Mouse (Mus musculus) liver, embryonic 13.5 days (tissue): Measurements from ENCODE around the gene Borcs8. TPM values are rescaled to one million over a fixed set of nuclear protein-coding genes. Genes with fewer than 3 reads are reported as not detected.

Experiments
- ATAC-seq: fragments of 200-750 bp; cut with Nextera tagmentation; 2 replicates; pipeline ENCODE4 v1.8.0; 2017; ENCODE audit warnings: low read depth, mild to moderate bottlenecking, moderate number of reproducible peaks, moderate library complexity
- DNase-seq: peaks from one replicate; pipeline ENCODE4 v3.0.0; 2022
- H3K27ac ChIP-seq: fragments of 300-500 bp; sonication (generic); 2 replicates; pipeline ENCODE4 v1.5.1; 2015; ENCODE audit warnings: moderate library complexity, mild to moderate bottlenecking, inconsistent platforms
- H3K27me3 ChIP-seq: fragments of 300-500 bp; sonication (generic); 2 replicates; pipeline ENCODE4 v1.6.1; 2015; ENCODE audit warnings: mild to moderate bottlenecking, inconsistent platforms
- H3K36me3 ChIP-seq: fragments of 300-500 bp; sonication (generic); 2 replicates; pipeline ENCODE4 v1.6.1; 2015; ENCODE audit warnings: mild to moderate bottlenecking, inconsistent platforms
- H3K4me1 ChIP-seq: fragments of 300-500 bp; sonication (generic); replicated peaks from 2 replicates; pipeline ENCODE4 v1.6.1; 2015; ENCODE audit warnings: inconsistent platforms
- H3K4me2 ChIP-seq: fragments of 300-500 bp; sonication (generic); 2 replicates; pipeline ENCODE4 v1.6.1; 2015; ENCODE audit warnings: inconsistent platforms, mild to moderate bottlenecking, moderate library complexity
- H3K4me3 ChIP-seq: fragments of 300-500 bp; sonication (generic); replicated peaks from 2 replicates; pipeline ENCODE4 v1.5.1; 2015; ENCODE audit warnings: mild to moderate bottlenecking, inconsistent platforms
- H3K9ac ChIP-seq: fragments of 300-500 bp; sonication (generic); 2 replicates; pipeline ENCODE4 v1.6.1; 2015; ENCODE audit warnings: mild to moderate bottlenecking, inconsistent platforms
- H3K9me3 ChIP-seq: fragments of 300-500 bp; sonication (generic); replicated peaks from 2 replicates; pipeline ENCODE4 v1.6.1; 2016; ENCODE audit warnings: inconsistent platforms
- WGBS: fragments of 180-500 bp; shearing (Covaris S2); methylation state at CpG from one replicate; pipeline ENCODE4 v1.1.7; 2015; ENCODE audit not compliant: insufficient replicate concordance; 5-methylcytosine and 5-hydroxymethylcytosine counted together
- polyA plus RNA-seq: library from polyadenylated mRNA; unstranded; fragments of >200 nt; fragmentation: Nextera tagmentation; extraction: Ambion mirVana; gene quantifications from 2 replicates; pipeline ENCODE4 v1.2.1, GENCODE M21; 2015

Borcs8 gene
- polyA plus RNA-seq, 1 experiment from 2014 or later = 25.8 TPM

DNA sequence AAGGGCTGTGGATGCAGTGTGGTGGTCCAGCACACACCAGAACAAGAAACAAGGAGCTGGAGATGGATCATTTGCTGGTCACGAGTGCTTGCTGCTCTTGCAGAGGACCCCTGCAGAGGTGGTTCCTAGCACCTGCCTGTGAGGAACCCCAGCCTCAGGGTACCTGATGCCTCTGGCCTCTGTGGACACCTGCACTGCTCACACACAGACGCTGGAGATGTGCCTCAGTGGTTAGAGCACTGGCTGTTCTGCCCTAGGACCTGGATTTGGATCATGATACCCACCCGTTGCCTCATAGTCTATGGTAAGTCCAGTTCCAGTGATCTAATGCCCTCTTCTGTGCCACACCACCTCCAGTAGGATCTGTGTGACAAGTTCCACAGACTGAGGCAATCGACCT lies 2.7 kb upstream of the Borcs8 start:
- Histone ChIP-seq H3K9me3 (no peaks in the 10 kb centered on the region), H3K4me3 (no peak overlapping the region)
- WGBS = 77% methylated on average over 4 of the region's 4 CpGs

DNA sequence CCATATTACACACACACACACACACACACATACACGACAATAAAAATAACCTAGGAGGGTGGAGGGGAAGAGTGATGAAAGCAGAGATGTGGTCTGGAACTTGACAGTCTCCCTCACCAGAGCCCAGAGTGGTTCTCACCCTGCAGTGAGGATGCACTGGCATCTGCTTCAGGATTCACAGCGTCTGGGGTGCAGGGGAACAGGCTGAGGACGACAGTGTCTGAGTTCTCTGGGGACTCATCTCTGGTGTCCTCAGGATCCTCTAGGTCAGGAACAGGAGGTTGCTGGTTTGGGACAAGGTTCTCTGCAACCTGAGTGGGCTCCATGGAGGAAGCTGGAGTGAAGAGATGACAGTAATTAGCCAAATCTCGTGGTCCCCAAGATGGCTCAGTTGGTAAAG lies 1.4 kb upstream of the Borcs8 start:
- Histone ChIP-seq H3K27ac (peak overlapping the region; percentile 84; the same call in 1 of the 2 replicates), H3K9me3 (no peaks in the 10 kb centered on the region), H3K27me3 (no peaks in the 10 kb centered on the region), H3K4me3 (peak overlapping the region; percentile 87), H3K4me2 (peak overlapping the region; percentile 79), H3K4me1 (peaks cover 47% of the 10 kb centered on the region), H3K36me3 (peaks cover 50% of the 10 kb centered on the region), H3K9ac (peak overlapping the region; percentile 80)
- DNase-seq (no peak), ATAC-seq (no peak)
- 71% methylated on average over 4 of the region's 4 CpGs for WGBS

More for the DNA sequence above, 2.7 kb upstream of the Borcs8 start:
- no peak overlapping the region for H3K4me2 ChIP-seq
- H3K36me3 ChIP-seq = peaks cover 46% of the 10 kb centered on the region
- peaks cover 60% of the 10 kb centered on the region for H3K4me1 ChIP-seq
- no peak overlapping the region for H3K27ac ChIP-seq
- ATAC-seq (no peak), DNase-seq (no peak)
- H3K27me3 ChIP-seq = no peaks in the 10 kb centered on the region
- no peak overlapping the region for H3K9ac ChIP-seq

DNA sequence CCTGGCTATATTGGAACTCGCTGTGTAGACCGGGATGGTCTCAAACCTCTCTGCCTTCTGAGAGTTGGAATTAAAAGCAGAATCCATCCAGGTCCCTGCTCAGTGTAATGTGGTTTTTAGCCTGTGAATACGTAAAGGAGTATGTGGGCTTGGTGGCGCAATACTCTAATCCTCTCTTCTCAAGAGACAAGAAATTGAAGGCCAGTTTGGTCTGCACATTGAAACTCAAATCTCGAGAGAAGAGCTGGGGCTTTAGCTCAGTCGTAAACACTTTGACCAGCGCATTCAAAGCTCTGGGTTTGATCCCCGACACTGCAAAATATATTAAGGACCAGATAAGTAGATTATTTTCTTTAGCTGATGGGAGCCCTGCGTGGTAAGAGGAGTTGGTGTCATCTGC lies 682 bp downstream of the Borcs8 start:
- Histone ChIP-seq H3K27ac (peak overlapping the region; percentile 92), H3K4me3 (peak overlapping the region; percentile 87), H3K27me3 (no peaks in the 10 kb centered on the region), H3K4me1 (peaks cover 26% of the 10 kb centered on the region), H3K9ac (peak overlapping the region; percentile 83), H3K4me2 (peak overlapping the region; percentile 79), H3K9me3 (no peaks in the 10 kb centered on the region), H3K36me3 (peaks cover 47% of the 10 kb centered on the region)
- WGBS = 6% methylated on average over 9 of the region's 9 CpGs
- DNase-seq = no peak
- no peak for ATAC-seq

DNA sequence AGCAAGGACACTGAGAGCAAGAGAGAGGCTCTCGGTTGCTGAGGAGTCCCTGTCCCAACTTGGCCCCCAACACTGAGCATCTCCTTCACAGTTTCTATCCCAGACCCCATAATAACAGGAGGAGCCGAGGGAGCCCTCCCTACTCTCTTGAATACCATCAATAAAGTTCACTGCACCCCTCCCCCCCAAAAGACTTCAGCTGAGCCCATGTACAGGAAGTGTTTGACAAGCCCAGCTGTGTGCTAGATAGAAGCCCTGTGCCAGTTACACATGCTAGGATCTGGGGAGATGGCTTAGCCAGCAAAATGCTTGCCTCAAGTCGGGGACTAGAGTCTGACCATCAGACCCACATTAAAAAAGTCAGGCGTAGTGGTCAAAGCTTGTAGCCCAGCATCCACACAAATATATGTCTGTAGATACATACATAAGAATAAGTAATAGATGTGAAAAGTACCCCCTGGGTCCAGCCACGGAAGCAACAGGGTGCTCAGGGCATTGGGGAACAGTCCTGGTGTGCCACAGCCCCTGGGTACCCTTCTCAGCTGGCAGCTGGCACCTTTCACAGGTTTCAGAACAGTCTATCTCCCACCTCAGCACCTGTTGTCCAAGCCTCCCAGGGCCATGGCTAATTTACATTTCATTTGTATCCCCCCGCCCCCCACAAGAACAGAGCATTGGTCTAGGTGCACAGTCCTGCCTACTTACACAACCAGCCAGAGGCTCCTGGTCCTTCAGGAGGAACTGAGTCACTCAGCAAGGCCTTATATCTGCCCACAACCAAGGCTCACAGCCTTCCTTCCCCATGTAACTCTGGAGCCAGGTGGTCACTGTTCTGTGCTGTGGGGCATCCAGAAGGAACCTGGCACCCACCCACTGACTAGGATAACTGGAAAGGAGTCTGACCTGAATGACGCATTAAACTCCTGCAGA lies 8.6 kb downstream of the Borcs8 start:
- WGBS = 61% methylated on average over 7 of the region's 7 CpGs
- H3K9ac ChIP-seq = no peak overlapping the region
- no peak for DNase-seq
- H3K27me3 ChIP-seq = peaks cover under 1% of the 10 kb centered on the region; the same call in 1 of the 2 replicates
- no peak overlapping the region for H3K27ac ChIP-seq
- H3K4me1 ChIP-seq = peaks cover 11% of the 10 kb centered on the region
- no peaks in the 10 kb centered on the region for H3K9me3 ChIP-seq
- H3K36me3 ChIP-seq = peaks cover 37% of the 10 kb centered on the region
- no peak for ATAC-seq
- no peak overlapping the region for H3K4me3 ChIP-seq
- no peak overlapping the region for H3K4me2 ChIP-seq

DNA sequence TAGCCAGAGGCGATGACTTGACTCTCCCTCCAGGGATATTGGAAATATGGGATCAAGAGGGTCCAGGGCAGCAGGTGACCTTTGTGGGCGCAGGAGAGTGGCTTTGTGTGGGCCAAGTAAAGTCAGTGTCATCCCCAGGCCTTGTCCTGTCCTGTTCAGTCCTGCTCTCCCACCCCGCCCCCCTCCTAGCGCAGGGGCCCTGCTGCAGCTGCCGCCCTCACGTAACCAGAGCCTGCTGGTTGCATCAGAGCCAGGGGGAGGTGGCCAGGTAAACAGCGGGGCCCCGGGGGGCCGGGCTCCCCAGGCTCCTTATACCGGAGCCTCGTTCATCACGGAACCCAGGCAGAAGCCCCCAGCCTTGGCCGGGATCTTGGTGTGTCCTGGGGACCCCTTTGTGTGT lies 10.9 kb downstream of the Borcs8 start:
- no peak for ATAC-seq
- H3K9ac ChIP-seq = no peak overlapping the region
- H3K27ac ChIP-seq = no peak overlapping the region
- no peaks in the 10 kb centered on the region for H3K9me3 ChIP-seq
- H3K4me2 ChIP-seq = peak overlapping the region; percentile 18; the same call in 1 of the 2 replicates
- WGBS = 32% methylated on average over 13 of the region's 13 CpGs
- no peak overlapping the region for H3K4me3 ChIP-seq
- peaks cover 11% of the 10 kb centered on the region for H3K4me1 ChIP-seq
- peaks cover 15% of the 10 kb centered on the region for H3K27me3 ChIP-seq
- DNase-seq = no peak
- peaks cover 18% of the 10 kb centered on the region for H3K36me3 ChIP-seq

DNA sequence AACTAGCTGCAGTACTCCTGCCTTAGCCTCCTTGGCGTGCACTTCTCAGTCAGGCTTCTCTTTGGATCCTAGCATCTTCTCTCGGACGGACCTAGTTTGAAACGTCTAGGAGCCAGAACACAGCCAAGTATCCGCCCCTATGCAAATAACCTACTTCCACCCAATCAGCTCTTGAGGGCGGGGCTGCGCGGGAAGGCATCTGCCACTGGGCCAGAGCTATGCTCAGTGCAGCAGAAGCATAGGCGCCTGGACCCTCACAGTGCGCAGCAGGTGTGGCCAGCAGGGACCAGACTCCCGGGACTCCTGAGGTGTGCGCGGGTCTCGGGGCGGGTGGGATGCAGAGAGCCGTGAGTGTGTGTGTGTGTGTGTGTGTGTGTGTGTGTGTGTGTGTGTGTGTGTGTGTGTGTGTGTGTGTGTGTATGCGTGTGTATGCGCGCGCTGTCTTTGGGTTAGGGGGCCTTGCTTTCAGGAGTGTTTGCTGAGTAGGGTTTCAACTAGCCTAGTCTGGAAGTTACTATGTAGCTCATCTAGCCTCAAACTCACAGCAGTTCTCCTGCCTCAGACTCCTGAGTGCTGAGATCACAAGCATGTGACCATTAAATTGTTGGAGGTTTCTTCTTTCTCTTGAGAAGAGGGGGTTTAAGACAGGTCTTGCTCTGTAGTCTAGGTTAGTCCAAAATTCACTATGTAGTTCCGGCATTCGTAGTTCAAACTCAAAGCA lies 13.4 kb downstream of the Borcs8 start:
- DNase-seq (peak; percentile 82), ATAC-seq (peak; percentile 95)
- Histone ChIP-seq H3K27ac (no peak overlapping the region), H3K9ac (peak overlapping the region; percentile 39; the same call in 1 of the 2 replicates), H3K9me3 (no peaks in the 10 kb centered on the region), H3K27me3 (peaks cover 35% of the 10 kb centered on the region), H3K4me1 (peaks cover 15% of the 10 kb centered on the region), H3K4me3 (no peak overlapping the region; the same call in 1 of the 2 replicates), H3K4me2 (peak overlapping the region; percentile 51), H3K36me3 (no peaks in the 10 kb centered on the region)
- WGBS = 13% methylated on average over 22 of the region's 22 CpGs

DNA sequence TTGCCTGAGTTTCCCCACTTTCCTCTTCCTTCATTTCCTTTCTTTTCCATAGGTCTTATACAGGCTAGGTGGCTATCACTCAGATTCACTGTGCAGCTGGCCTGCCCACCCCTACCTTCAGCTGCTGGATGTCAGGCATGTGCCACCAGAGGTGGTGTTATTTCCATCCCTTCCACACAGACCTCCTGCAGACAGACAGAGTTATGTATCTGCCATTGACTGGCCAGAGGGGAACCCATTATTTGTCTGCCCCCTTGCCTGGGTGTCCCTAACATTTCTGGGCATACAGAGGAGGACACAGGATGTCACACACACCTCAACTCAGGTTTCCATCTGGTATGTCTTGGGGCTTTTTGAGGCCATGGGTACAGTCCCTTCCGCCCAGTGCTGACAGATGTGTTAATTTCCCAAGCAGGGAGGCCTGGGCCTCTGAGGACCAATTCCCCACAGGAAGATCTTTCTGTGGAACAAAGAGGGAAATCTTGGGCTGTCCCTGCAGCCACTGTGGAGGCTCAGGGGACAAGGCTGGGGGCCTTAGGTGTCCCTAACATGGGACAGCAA lies 18.0 kb downstream of the Borcs8 start:
- Histone ChIP-seq H3K4me1 (peaks cover 20% of the 10 kb centered on the region), H3K36me3 (no peaks in the 10 kb centered on the region), H3K9ac (no peak overlapping the region), H3K27ac (no peak overlapping the region), H3K4me3 (no peak overlapping the region), H3K27me3 (peaks cover 53% of the 10 kb centered on the region), H3K9me3 (no peaks in the 10 kb centered on the region), H3K4me2 (no peak overlapping the region)
- 74% methylated on average over 1 of the region's 1 CpGs for WGBS
- DNase-seq (no peak), ATAC-seq (no peak)

DNA sequence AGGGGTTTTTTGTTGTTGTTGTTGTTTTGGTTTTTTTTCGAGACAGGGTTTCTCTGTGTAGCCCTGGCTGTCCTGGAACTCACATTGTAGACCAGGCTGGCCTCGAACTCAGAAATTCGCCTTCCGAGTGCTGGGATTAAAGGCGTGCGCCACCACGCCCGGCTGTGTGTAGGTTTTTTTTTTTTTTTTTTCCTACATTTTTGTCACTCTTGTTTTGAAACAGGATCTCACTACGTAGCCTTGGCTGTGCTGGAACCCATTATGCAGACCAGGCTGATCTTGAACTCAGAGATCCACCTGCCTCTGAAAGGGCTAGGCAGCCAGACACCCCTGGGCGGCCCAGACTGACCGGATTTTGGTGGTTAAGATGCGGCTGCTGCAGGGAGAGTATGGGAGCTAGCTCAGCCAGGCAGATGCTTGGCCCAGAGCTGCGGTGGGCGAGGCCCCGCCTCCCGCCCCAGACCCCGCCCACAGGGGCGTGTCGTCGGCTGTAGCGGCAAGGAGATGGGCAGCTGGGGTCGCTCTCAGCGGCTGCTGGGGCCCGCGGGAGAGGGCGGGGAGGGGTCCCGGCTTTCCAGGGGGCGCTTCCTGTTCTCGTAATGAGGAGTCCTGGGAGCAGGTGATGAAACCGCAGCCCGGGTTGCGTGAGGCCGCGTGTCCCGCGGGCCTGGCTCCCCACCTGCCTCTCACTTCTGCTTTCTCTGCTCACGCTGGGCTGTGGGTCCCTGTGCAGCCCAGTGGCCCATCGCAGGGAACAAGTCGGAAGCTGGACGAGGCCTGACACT lies 19.0 kb downstream of the Borcs8 start:
- Histone ChIP-seq H3K36me3 (no peaks in the 10 kb centered on the region), H3K27me3 (peaks cover 52% of the 10 kb centered on the region), H3K4me2 (peak overlapping the region; percentile 86), H3K27ac (no peak overlapping the region), H3K9me3 (no peaks in the 10 kb centered on the region), H3K4me1 (peaks cover 16% of the 10 kb centered on the region), H3K4me3 (peak overlapping the region; percentile 63), H3K9ac (peak overlapping the region; percentile 65)
- 8% methylated on average over 38 of the region's 40 CpGs for WGBS
- ATAC-seq (peak; percentile 76), DNase-seq (peak; percentile 76)

DNA sequence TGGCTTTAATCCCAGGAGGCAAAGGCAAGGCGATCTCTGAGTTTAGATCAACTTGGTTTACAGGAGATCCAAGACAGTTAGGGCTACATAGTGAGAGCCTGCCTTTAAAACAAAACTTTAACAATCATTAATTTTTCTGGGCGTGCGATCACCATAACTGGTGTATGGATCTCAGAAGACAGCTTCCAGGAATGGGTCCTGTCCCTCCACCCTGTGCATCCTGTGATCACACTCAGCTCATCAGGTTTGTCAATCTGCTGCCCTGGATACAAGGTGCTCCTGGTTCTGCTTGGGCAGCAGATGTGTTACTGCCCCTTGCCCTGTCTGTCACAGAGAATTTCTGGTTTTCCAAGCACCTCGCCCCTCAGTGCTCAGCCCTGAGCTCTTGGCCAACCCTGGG lies 19.9 kb downstream of the Borcs8 start:
- Histone ChIP-seq H3K4me1 (peaks cover 16% of the 10 kb centered on the region), H3K9ac (no peak overlapping the region), H3K27me3 (peaks cover 51% of the 10 kb centered on the region), H3K4me2 (peak overlapping the region; percentile 86), H3K4me3 (no peak overlapping the region; the same call in 1 of the 2 replicates), H3K36me3 (no peaks in the 10 kb centered on the region), H3K9me3 (no peaks in the 10 kb centered on the region), H3K27ac (no peak overlapping the region)
- ATAC-seq (no peak), DNase-seq (no peak)
- 67% methylated on average over 4 of the region's 4 CpGs for WGBS

DNA sequence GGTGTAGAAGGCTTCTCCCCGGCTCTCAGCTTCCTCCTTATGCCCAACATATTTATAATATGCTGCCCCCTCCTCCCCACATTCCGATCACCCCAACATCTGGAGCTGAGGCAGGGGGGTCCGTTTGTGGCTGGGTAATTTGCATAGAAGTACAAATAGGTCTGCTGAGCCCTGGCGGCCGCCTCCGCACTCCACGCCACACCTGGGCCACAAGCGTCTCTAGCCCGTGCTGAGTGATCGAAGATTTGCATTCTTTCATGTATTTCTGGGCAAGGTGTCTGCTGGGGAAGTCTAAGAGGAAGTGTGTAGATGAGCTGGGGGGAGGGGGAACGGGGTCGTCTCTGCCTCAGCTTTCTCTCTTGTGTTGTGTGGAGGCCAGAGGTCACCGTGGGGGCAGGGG lies 20.7 kb downstream of the Borcs8 start:
- no peak for DNase-seq
- 41% methylated on average over 13 of the region's 13 CpGs for WGBS
- Histone ChIP-seq H3K9me3 (no peaks in the 10 kb centered on the region), H3K4me3 (no peak overlapping the region), H3K27ac (no peak overlapping the region), H3K4me2 (no peak overlapping the region), H3K36me3 (no peaks in the 10 kb centered on the region), H3K4me1 (peaks cover 16% of the 10 kb centered on the region), H3K27me3 (peaks cover 50% of the 10 kb centered on the region), H3K9ac (no peak overlapping the region)
- no peak for ATAC-seq
